Mouse (Mus musculus) ES-Bruce4 (cell line): Measurements from ENCODE around the gene Ago4.

Experiments
- CTCF ChIP-seq: IDR thresholded peaks from one replicate; pipeline ENCODE4 v1.8.1; 2011; ENCODE audit warnings: low read depth, low read length
- EP300 ChIP-seq: IDR thresholded peaks from 2 replicates; pipeline ENCODE4 v1.6.1; 2011; ENCODE audit warnings: low read depth, low read length; ENCODE audit not compliant: insufficient read depth
- POLR2A ChIP-seq: IDR thresholded peaks from one replicate; pipeline ENCODE4 v1.8.1; 2011; ENCODE audit warnings: low read length; ENCODE audit not compliant: insufficient read depth

DNA sequence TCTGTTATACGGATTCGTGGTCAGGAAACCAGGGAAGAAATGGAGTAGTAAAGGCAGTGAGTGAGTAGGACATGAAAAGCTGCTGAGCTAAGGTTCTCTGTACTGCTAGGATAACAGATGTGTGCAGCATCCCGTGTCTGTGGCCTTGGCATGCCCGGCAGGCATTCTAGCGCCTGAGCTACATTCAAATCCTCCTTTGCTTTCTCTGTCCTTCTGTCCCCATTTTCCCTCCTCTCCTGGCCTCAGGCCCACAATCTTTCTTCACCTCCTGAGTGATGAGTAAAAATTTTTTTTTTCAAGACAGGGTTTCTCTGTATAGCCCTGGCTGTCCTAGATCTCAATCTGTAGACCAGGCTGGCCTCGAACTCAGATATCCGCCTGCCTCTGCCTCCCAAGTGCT is 18.9 kb upstream of the Ago4 start:
- TF ChIP-seq EP300 (no peak), CTCF (no peak), POLR2A (no peak)
